Mouse (Mus musculus) neural tube, embryonic 12.5 days (tissue): ENCODE measurements around the gene Ube2h. TPM values are rescaled to one million over a fixed set of nuclear protein-coding genes. Genes with fewer than 3 reads are reported as not detected.

ENCODE experiments used
- ATAC-seq: fragments of 200-750 bp; cut with Nextera tagmentation; 2 replicates; pipeline ENCODE4 v1.8.0; 2017; ENCODE audit warnings: low read depth, mild to moderate bottlenecking, moderate TSS enrichment, moderate library complexity; ENCODE audit not compliant: low FRiP score
- H3K27ac ChIP-seq: fragments of 300-500 bp; sonication (generic); 2 replicates; pipeline ENCODE4 v1.5.1; 2016
- H3K27me3 ChIP-seq: fragments of 300-500 bp; sonication (generic); replicated peaks from 2 replicates; pipeline ENCODE4 v1.6.1; 2016; ENCODE audit warnings: mild to moderate bottlenecking
- H3K36me3 ChIP-seq: fragments of 300-500 bp; sonication (generic); 2 replicates; pipeline ENCODE4 v1.6.1; 2016; ENCODE audit warnings: mild to moderate bottlenecking
- H3K4me1 ChIP-seq: fragments of 300-500 bp; sonication (generic); 2 replicates; pipeline ENCODE4 v1.6.1; 2016
- H3K4me2 ChIP-seq: fragments of 300-500 bp; sonication (generic); replicated peaks from 2 replicates; pipeline ENCODE4 v1.6.1; 2016; ENCODE audit warnings: mild to moderate bottlenecking
- H3K4me3 ChIP-seq: fragments of 300-500 bp; sonication (generic); 2 replicates; pipeline ENCODE4 v1.5.1; 2016
- H3K9ac ChIP-seq: fragments of 300-500 bp; sonication (generic); 2 replicates; pipeline ENCODE4 v1.6.1; 2016; ENCODE audit warnings: mild to moderate bottlenecking
- H3K9me3 ChIP-seq: fragments of 300-500 bp; sonication (generic); 2 replicates; pipeline ENCODE4 v1.6.1; 2016; ENCODE audit warnings: mild to moderate bottlenecking
- WGBS: fragments of 180-500 bp; shearing (Covaris S2); methylation state at CpG from one replicate; pipeline ENCODE4 v1.1.7; 2016; 5-methylcytosine and 5-hydroxymethylcytosine counted together
- polyA plus RNA-seq: library from polyadenylated mRNA; unstranded; fragments of >200 nt; fragmentation: Nextera tagmentation; extraction: Ambion mirVana; gene quantifications from 2 replicates; pipeline ENCODE4 v1.2.1, GENCODE M21; 2016

The Ube2h gene
- polyA plus RNA-seq, 1 experiment from 2014 or later, result 69.9 TPM

GRCm38 (mm10) chr6:30177305-30177704 is 127.0 kb downstream of the Ube2h start:
- Histone ChIP-seq H3K4me1 (peaks cover 36% of the 10 kb centered on the region), H3K36me3 (no peaks in the 10 kb centered on the region), H3K27me3 (peaks cover 90% of the 10 kb centered on the region), H3K9ac (no peak overlapping the region), H3K9me3 (no peaks in the 10 kb centered on the region), H3K27ac (no peak overlapping the region), H3K4me2 (no peak overlapping the region), H3K4me3 (no peak overlapping the region)
- no peak for ATAC-seq
- WGBS, result 2% methylated on average over 14 of the region's 14 CpGs

GRCm38 (mm10) chr6:30176496-30176895 is 127.8 kb downstream of the Ube2h start:
- H3K4me2 ChIP-seq, result peak overlapping the region; percentile 46
- H3K4me3 ChIP-seq, result 0 out of 2 replicates have a peak overlapping the region, but pooled peaks have one; percentile 11
- H3K9ac ChIP-seq, result no peak overlapping the region
- peaks cover 97% of the 10 kb centered on the region for H3K27me3 ChIP-seq
- no peak overlapping the region for H3K27ac ChIP-seq
- H3K9me3 ChIP-seq, result no peaks in the 10 kb centered on the region
- ATAC-seq, result no peak
- no peaks in the 10 kb centered on the region for H3K36me3 ChIP-seq
- H3K4me1 ChIP-seq, result peaks cover 36% of the 10 kb centered on the region
- 2% methylated on average over 12 of the region's 12 CpGs for WGBS

- Histone ChIP-seq H3K36me3 (no peaks in the 10 kb centered on the region), H3K4me3 (peak overlapping the region; percentile 27), H3K9me3 (no peaks in the 10 kb centered on the region), H3K4me1 (peaks cover 36% of the 10 kb centered on the region), H3K4me2 (peak overlapping the region; percentile 46), H3K27me3 (peaks cover 97% of the 10 kb centered on the region), H3K9ac (peak overlapping the region; percentile 29; the same call in 1 of the 2 replicates), H3K27ac (no peak overlapping the region)
- no peak for ATAC-seq
- under 1% methylated on average over 28 of the region's 28 CpGs for WGBS
Measured at GRCm38 (mm10) chr6:30175918-30176421, 128.4 kb downstream of the Ube2h start.

GRCm38 (mm10) chr6:30175225-30175917 is 129.0 kb downstream of the Ube2h start:
- Histone ChIP-seq H3K9ac (peak overlapping the region; percentile 29), H3K4me1 (peaks cover 36% of the 10 kb centered on the region), H3K4me3 (peak overlapping the region; percentile 27), H3K27me3 (peaks cover 97% of the 10 kb centered on the region), H3K36me3 (no peaks in the 10 kb centered on the region), H3K9me3 (no peaks in the 10 kb centered on the region), H3K4me2 (peak overlapping the region; percentile 46), H3K27ac (0 out of 2 replicates have a peak overlapping the region, but pooled peaks have one; percentile 20)
- ATAC-seq, result no peak
- WGBS, result 1% methylated on average over 45 of the region's 45 CpGs

GRCm38 (mm10) chr6:30174461-30175224 is 129.7 kb downstream of the Ube2h start:
- ATAC-seq, result 0 out of 2 replicates have a peak, but pooled peaks have one; percentile 6
- Histone ChIP-seq H3K27me3 (peaks cover 97% of the 10 kb centered on the region), H3K4me2 (peak overlapping the region; percentile 46), H3K4me3 (peak overlapping the region; percentile 33), H3K36me3 (no peaks in the 10 kb centered on the region), H3K27ac (no peak overlapping the region), H3K4me1 (peaks cover 36% of the 10 kb centered on the region), H3K9me3 (no peaks in the 10 kb centered on the region), H3K9ac (0 out of 2 replicates have a peak overlapping the region, but pooled peaks have one; percentile 29)
- WGBS, result 1% methylated on average over 33 of the region's 33 CpGs

GRCm38 (mm10) chr6:30173551-30174460 is 130.5 kb downstream of the Ube2h start:
- H3K9me3 ChIP-seq, result no peaks in the 10 kb centered on the region
- H3K4me3 ChIP-seq, result peak overlapping the region; percentile 33
- peak overlapping the region; percentile 45; the same call in 1 of the 2 replicates for H3K9ac ChIP-seq
- ATAC-seq, result 0 out of 2 replicates have a peak, but pooled peaks have one; percentile 10
- peak overlapping the region; percentile 46 for H3K4me2 ChIP-seq
- no peaks in the 10 kb centered on the region for H3K36me3 ChIP-seq
- H3K27ac ChIP-seq, result no peak overlapping the region
- H3K27me3 ChIP-seq, result peaks cover 97% of the 10 kb centered on the region
- under 1% methylated on average over 80 of the region's 80 CpGs for WGBS
- peaks cover 36% of the 10 kb centered on the region for H3K4me1 ChIP-seq

GRCm38 (mm10) chr6:30172820-30173550 is 131.4 kb downstream of the Ube2h start:
- ATAC-seq, result no peak
- H3K4me1 ChIP-seq, result peaks cover 36% of the 10 kb centered on the region
- H3K27me3 ChIP-seq, result peaks cover 94% of the 10 kb centered on the region
- no peak overlapping the region for H3K27ac ChIP-seq
- H3K4me2 ChIP-seq, result peak overlapping the region; percentile 46
- H3K9ac ChIP-seq, result peak overlapping the region; percentile 45; the same call in 1 of the 2 replicates
- H3K9me3 ChIP-seq, result no peaks in the 10 kb centered on the region
- 1% methylated on average over 44 of the region's 44 CpGs for WGBS
- peak overlapping the region; percentile 33 for H3K4me3 ChIP-seq
- H3K36me3 ChIP-seq, result no peaks in the 10 kb centered on the region

- H3K4me2 ChIP-seq, result peak overlapping the region; percentile 46; the same call in 1 of the 2 replicates
Measured at GRCm38 (mm10) chr6:30172441-30172819, 131.9 kb downstream of the Ube2h start.

GRCm38 (mm10) chr6:30171967-30172366 is 132.4 kb downstream of the Ube2h start:
- Histone ChIP-seq H3K4me1 (peaks cover 41% of the 10 kb centered on the region), H3K9ac (0 out of 2 replicates have a peak overlapping the region, but pooled peaks have one; percentile 45), H3K36me3 (no peaks in the 10 kb centered on the region), H3K4me2 (peak overlapping the region; percentile 32), H3K4me3 (peak overlapping the region; percentile 19; the same call in 1 of the 2 replicates), H3K27ac (no peak overlapping the region), H3K27me3 (peaks cover 91% of the 10 kb centered on the region), H3K9me3 (no peaks in the 10 kb centered on the region)
- 22% methylated on average over 10 of the region's 10 CpGs for WGBS
- ATAC-seq, result no peak

More at GRCm38 (mm10) chr6:30172441-30172819, 131.9 kb downstream of the Ube2h start:
- H3K9ac ChIP-seq, result 0 out of 2 replicates have a peak overlapping the region, but pooled peaks have one; percentile 45
- WGBS, result 14% methylated on average over 8 of the region's 8 CpGs
- H3K36me3 ChIP-seq, result no peaks in the 10 kb centered on the region
- peaks cover 95% of the 10 kb centered on the region for H3K27me3 ChIP-seq
- H3K9me3 ChIP-seq, result no peaks in the 10 kb centered on the region
- no peak for ATAC-seq
- no peak overlapping the region for H3K27ac ChIP-seq
- H3K4me1 ChIP-seq, result peaks cover 36% of the 10 kb centered on the region
- peak overlapping the region; percentile 33 for H3K4me3 ChIP-seq

- Histone ChIP-seq H3K9ac (no peak overlapping the region; the same call in 1 of the 2 replicates), H3K27me3 (peaks cover 85% of the 10 kb centered on the region), H3K9me3 (no peaks in the 10 kb centered on the region), H3K4me3 (peak overlapping the region; percentile 19), H3K27ac (no peak overlapping the region), H3K4me1 (peaks cover 43% of the 10 kb centered on the region), H3K4me2 (peak overlapping the region; percentile 32), H3K36me3 (no peaks in the 10 kb centered on the region)
- no peak for ATAC-seq
- 13% methylated on average over 8 of the region's 8 CpGs for WGBS
Measured at GRCm38 (mm10) chr6:30171226-30171625, 133.1 kb downstream of the Ube2h start.

- 57% methylated on average over 12 of the region's 12 CpGs for WGBS
- H3K9me3 ChIP-seq, result no peaks in the 10 kb centered on the region
- no peak overlapping the region for H3K27ac ChIP-seq
- no peaks in the 10 kb centered on the region for H3K36me3 ChIP-seq
- H3K4me1 ChIP-seq, result peaks cover 27% of the 10 kb centered on the region
- peak overlapping the region; percentile 32 for H3K4me2 ChIP-seq
- no peak for ATAC-seq
- no peak overlapping the region for H3K4me3 ChIP-seq
- peaks cover 64% of the 10 kb centered on the region for H3K27me3 ChIP-seq
- no peak overlapping the region for H3K9ac ChIP-seq
Measured at GRCm38 (mm10) chr6:30169148-30169547, 135.2 kb downstream of the Ube2h start.
